Mouse (Mus musculus) forebrain, embryonic 15.5 days (tissue): Measurements from ENCODE around the gene Tspyl2. TPM values are rescaled to one million over a fixed set of nuclear protein-coding genes. Genes with fewer than 3 reads are reported as not detected.
"Not testable (repeated sequence)": the region's sequence is repeated elsewhere in the genome, so short reads cannot be mapped to it uniquely, and the experiment has no call there.

Experiments
- ATAC-seq: fragments of 200-750 bp; cut with Nextera tagmentation; replicated peaks from 2 replicates; pipeline ENCODE4 v1.8.0; 2017; ENCODE audit warnings: mild to moderate bottlenecking, moderate TSS enrichment, moderate library complexity
- H3K27ac ChIP-seq: fragments of 300-500 bp; sonication (generic); replicated peaks from 2 replicates; pipeline ENCODE4 v1.5.1; 2015; ENCODE audit warnings: mild to moderate bottlenecking, inconsistent platforms
- H3K27me3 ChIP-seq: fragments of 300-500 bp; sonication (generic); 2 replicates; pipeline ENCODE4 v1.6.1; 2015; ENCODE audit warnings: inconsistent platforms
- H3K36me3 ChIP-seq: fragments of 300-500 bp; sonication (generic); 2 replicates; pipeline ENCODE4 v1.6.1; 2015; ENCODE audit warnings: mild to moderate bottlenecking, inconsistent platforms
- H3K4me1 ChIP-seq: fragments of 300-500 bp; sonication (generic); 2 replicates; pipeline ENCODE4 v1.6.1; 2015; ENCODE audit warnings: inconsistent platforms
- H3K4me2 ChIP-seq: fragments of 300-500 bp; sonication (generic); replicated peaks from 2 replicates; pipeline ENCODE4 v1.6.1; 2015; ENCODE audit warnings: mild to moderate bottlenecking, inconsistent platforms
- H3K4me3 ChIP-seq: fragments of 300-500 bp; sonication (generic); 2 replicates; pipeline ENCODE4 v1.5.1; 2015; ENCODE audit warnings: mild to moderate bottlenecking, inconsistent platforms
- H3K9ac ChIP-seq: fragments of 300-500 bp; sonication (generic); replicated peaks from 2 replicates; pipeline ENCODE4 v1.6.1; 2015; ENCODE audit warnings: mild to moderate bottlenecking, inconsistent platforms
- H3K9me3 ChIP-seq: fragments of 300-500 bp; sonication (generic); 2 replicates; pipeline ENCODE4 v1.6.1; 2016; ENCODE audit warnings: inconsistent platforms
- WGBS: fragments of 180-500 bp; shearing (Covaris S2); methylation state at CpG from one replicate; pipeline ENCODE4 v1.1.7; 2015; ENCODE audit warnings: mixed read lengths; 5-methylcytosine and 5-hydroxymethylcytosine counted together
- polyA plus RNA-seq: library from polyadenylated mRNA; unstranded; fragments of >200 nt; fragmentation: Nextera tagmentation; extraction: Ambion mirVana; gene quantifications from 2 replicates; pipeline ENCODE4 v1.2.1, GENCODE M21; 2015

The Tspyl2 gene
- 48.8 and 49.4 TPM in 2 replicates for polyA plus RNA-seq

GRCm38 (mm10) chrX:152342358-152342901 is at the start of gene Tspyl2:
Gene Tspyl2 (minus strand): TSS chrX:152342425.
- Histone ChIP-seq H3K9ac (peak within 1 kb of the TSS; percentile 69), H3K9me3 (no peaks in the 10 kb centered on the region), H3K27ac (peak within 1 kb of the TSS; percentile 92), H3K27me3 (0 out of 2 replicates have a peak, but pooled peaks cover 5% of the 10 kb centered on the region), H3K4me1 (peaks cover 19% of the 10 kb centered on the region), H3K36me3 (peaks cover 9% of the 10 kb centered on the region; the same call in 1 of the 2 replicates), H3K4me3 (peak within 1 kb of the TSS; percentile 67), H3K4me2 (peak within 1 kb of the TSS; percentile 55)
- 22% methylated on average over 27 of the region's 27 CpGs for WGBS
- ATAC-seq = peak; percentile 98

- H3K27me3 ChIP-seq = peaks cover 3% of the 10 kb centered on the region; the same call in 1 of the 2 replicates
- peak; percentile 97 for ATAC-seq
- WGBS = 15% methylated on average over 22 of the region's 24 CpGs
Measured at GRCm38 (mm10) chrX:152368397-152369273, 26.4 kb upstream of the Tspyl2 start, which contains the start of gene Gpr173. Gene Gpr173 (minus strand): TSS chrX:152368704.

GRCm38 (mm10) chrX:152368054-152368396 is 25.8 kb upstream of the Tspyl2 start:
- peak; percentile 47 for ATAC-seq
- peaks cover 27% of the 10 kb centered on the region for H3K4me1 ChIP-seq
- H3K4me3 ChIP-seq = peak overlapping the region; percentile 63
- H3K36me3 ChIP-seq = no peaks in the 10 kb centered on the region
- peak overlapping the region; percentile 52 for H3K4me2 ChIP-seq
- H3K27me3 ChIP-seq = peaks cover 3% of the 10 kb centered on the region; the same call in 1 of the 2 replicates
- peak overlapping the region; percentile 72 for H3K9ac ChIP-seq
- H3K27ac ChIP-seq = peak overlapping the region; percentile 86
- no peaks in the 10 kb centered on the region for H3K9me3 ChIP-seq
- 23% methylated on average over 4 of the region's 4 CpGs for WGBS

More at GRCm38 (mm10) chrX:152368397-152369273, 26.4 kb upstream of the Tspyl2 start, which contains the start of gene Gpr173:
- H3K27ac ChIP-seq = peak within 1 kb of the TSS; percentile 86
- peak within 1 kb of the TSS; percentile 63 for H3K4me3 ChIP-seq
- H3K9ac ChIP-seq = peak within 1 kb of the TSS; percentile 72
- no peaks in the 10 kb centered on the region for H3K36me3 ChIP-seq
- no peaks in the 10 kb centered on the region for H3K9me3 ChIP-seq
- peaks cover 27% of the 10 kb centered on the region for H3K4me1 ChIP-seq
- H3K4me2 ChIP-seq = peak within 1 kb of the TSS; percentile 52

GRCm38 (mm10) chrX:152366418-152366817 is 24.2 kb upstream of the Tspyl2 start:
- WGBS = 71% methylated on average over 2 of the region's 2 CpGs
- peak overlapping the region; percentile 10; the same call in 1 of the 2 replicates for H3K4me3 ChIP-seq
- H3K4me1 ChIP-seq = peaks cover 27% of the 10 kb centered on the region
- no peaks in the 10 kb centered on the region for H3K36me3 ChIP-seq
- H3K9me3 ChIP-seq = no peaks in the 10 kb centered on the region
- no peak overlapping the region for H3K9ac ChIP-seq
- H3K4me2 ChIP-seq = peak overlapping the region; percentile 52
- H3K27ac ChIP-seq = no peak overlapping the region
- no peak for ATAC-seq
- H3K27me3 ChIP-seq = peaks cover 3% of the 10 kb centered on the region; the same call in 1 of the 2 replicates

GRCm38 (mm10) chrX:152352553-152353153 is 10.4 kb upstream of the Tspyl2 start:
- Histone ChIP-seq H3K9ac (no peak overlapping the region), H3K4me2 (no peak overlapping the region), H3K27ac (no peak overlapping the region), H3K36me3 (no peaks in the 10 kb centered on the region), H3K4me3 (no peak overlapping the region), H3K9me3 (no peaks in the 10 kb centered on the region), H3K4me1 (no peaks in the 10 kb centered on the region), H3K27me3 (0 out of 2 replicates have a peak, but pooled peaks cover 4% of the 10 kb centered on the region)
- ATAC-seq = peak; percentile 81
- 28% methylated on average over 5 of the region's 5 CpGs for WGBS

GRCm38 (mm10) chrX:152347041-152347440 is 4.8 kb upstream of the Tspyl2 start:
- ATAC-seq = no peak
- Histone ChIP-seq H3K9me3 (no peaks in the 10 kb centered on the region), H3K27ac (no peak overlapping the region), H3K4me1 (0 out of 2 replicates have a peak, but pooled peaks cover 2% of the 10 kb centered on the region), H3K36me3 (no peaks in the 10 kb centered on the region), H3K4me3 (no peak overlapping the region), H3K27me3 (0 out of 2 replicates have a peak, but pooled peaks cover 9% of the 10 kb centered on the region), H3K4me2 (no peak overlapping the region), H3K9ac (no peak overlapping the region)
- 87% methylated on average over 14 of the region's 14 CpGs for WGBS

- ATAC-seq = no peak
- 93% methylated on average over 15 of the region's 15 CpGs for WGBS
- H3K27me3 ChIP-seq = 0 out of 2 replicates have a peak, but pooled peaks cover 9% of the 10 kb centered on the region
Measured at GRCm38 (mm10) chrX:152346587-152346986, 4.4 kb upstream of the Tspyl2 start.

GRCm38 (mm10) chrX:152342903-152343302 is 678 bp upstream of the Tspyl2 start:
- WGBS = 39% methylated on average over 6 of the region's 6 CpGs
- H3K4me2 ChIP-seq = peak overlapping the region; percentile 42
- H3K27ac ChIP-seq = peak overlapping the region; percentile 92
- ATAC-seq = no peak
- H3K27me3 ChIP-seq = 0 out of 2 replicates have a peak, but pooled peaks cover 5% of the 10 kb centered on the region
- H3K4me1 ChIP-seq = peaks cover 14% of the 10 kb centered on the region
- no peaks in the 10 kb centered on the region for H3K9me3 ChIP-seq
- H3K36me3 ChIP-seq = peaks cover 9% of the 10 kb centered on the region; the same call in 1 of the 2 replicates
- peak overlapping the region; percentile 36 for H3K4me3 ChIP-seq
- H3K9ac ChIP-seq = 0 out of 2 replicates have a peak overlapping the region, but pooled peaks have one; percentile 43

More at GRCm38 (mm10) chrX:152346587-152346986, 4.4 kb upstream of the Tspyl2 start:
- Histone ChIP-seq H3K36me3 (no peaks in the 10 kb centered on the region), H3K9ac (no peak overlapping the region), H3K4me1 (0 out of 2 replicates have a peak, but pooled peaks cover 2% of the 10 kb centered on the region), H3K4me2 (no peak overlapping the region), H3K9me3 (no peaks in the 10 kb centered on the region), H3K4me3 (no peak overlapping the region), H3K27ac (no peak overlapping the region)

- Histone ChIP-seq H3K27me3 (0 out of 2 replicates have a peak, but pooled peaks cover 5% of the 10 kb centered on the region), H3K27ac (peak overlapping the region; percentile 86), H3K36me3 (peaks cover 9% of the 10 kb centered on the region; the same call in 1 of the 2 replicates), H3K4me3 (peak overlapping the region; percentile 67), H3K4me1 (peaks cover 25% of the 10 kb centered on the region), H3K9ac (peak overlapping the region; percentile 69), H3K9me3 (no peaks in the 10 kb centered on the region), H3K4me2 (peak overlapping the region; percentile 55)
- WGBS = 28% methylated on average over 11 of the region's 11 CpGs
- ATAC-seq = no peak
Measured at GRCm38 (mm10) chrX:152341496-152341895, 729 bp downstream of the Tspyl2 start.

GRCm38 (mm10) chrX:152336546-152337332 is 5.5 kb downstream of the Tspyl2 start:
- H3K36me3 ChIP-seq = peaks cover 9% of the 10 kb centered on the region; the same call in 1 of the 2 replicates
- ATAC-seq = peak; percentile 99
- H3K4me3 ChIP-seq = peak overlapping the region; percentile 26
- peak overlapping the region; percentile 55 for H3K9ac ChIP-seq
- H3K27ac ChIP-seq = peak overlapping the region; percentile 97
- H3K9me3 ChIP-seq = no peaks in the 10 kb centered on the region
- WGBS = 18% methylated on average over 33 of the region's 33 CpGs
- H3K27me3 ChIP-seq = peaks cover 3% of the 10 kb centered on the region; the same call in 1 of the 2 replicates
- H3K4me1 ChIP-seq = peaks cover 23% of the 10 kb centered on the region
- peak overlapping the region; percentile 46 for H3K4me2 ChIP-seq

GRCm38 (mm10) chrX:152336123-152336522 is 6.1 kb downstream of the Tspyl2 start:
- H3K9me3 ChIP-seq, H3K9ac ChIP-seq, H3K36me3 ChIP-seq, H3K27me3 ChIP-seq: not testable (repeated sequence)
- 44% methylated on average over 4 of the region's 4 CpGs for WGBS
- H3K4me2 ChIP-seq = peak overlapping the region; percentile 46; the same call in 1 of the 2 replicates
- peak overlapping the region; percentile 97 for H3K27ac ChIP-seq
- H3K4me3 ChIP-seq = 0 out of 2 replicates have a peak overlapping the region, but pooled peaks have one; percentile 26
- H3K4me1 ChIP-seq = peaks cover 19% of the 10 kb centered on the region
- ATAC-seq = peak; percentile 33; the same call in 1 of the 2 replicates
